Mouse (Mus musculus): ENCODE measurements around the gene Plekhj1. TPM values are rescaled to one million over a fixed set of nuclear protein-coding genes. Genes with fewer than 3 reads are reported as not detected.

Gene Plekhj1
- total and polyA plus RNA-seq, 2 experiments: 16.0 to 42.2 TPM

- no peak overlapping the region for H3K9ac ChIP-seq (ENCODE audit: low read depth, low read length)
Observed at GRCm38 (mm10) chr10:80763502-80763901, 34.9 kb downstream of the Plekhj1 start.

GRCm38 (mm10) chr10:80761821-80762220, 36.6 kb downstream of the Plekhj1 start:
- H3K4me1 ChIP-seq (ENCODE audit: control insufficient read depth, insufficient read depth, low read length): peaks cover 68% of the 10 kb centered on the region
- no peak overlapping the region for H3K4me3 ChIP-seq (ENCODE audit: insufficient read depth, low read depth, low read length)
- no peak overlapping the region for H3K27ac ChIP-seq (replicated peaks; ENCODE audit: insufficient read depth, low read depth, low read length)
- peak; percentile 60 for DNase-seq (ENCODE audit: extremely low read depth, low read depth, low spot score)
- TF ChIP-seq POLR2A (IDR thresholded peaks at IDR 0.05; ENCODE audit: extremely low read depth, insufficient read depth, low read length) (no peak), CTCF (IDR thresholded peaks at IDR 0.05; ENCODE audit: low read depth, low read length) (no peak)
- no peaks in the 10 kb centered on the region for H3K27me3 ChIP-seq (ENCODE audit: control insufficient read depth, insufficient read depth, low read length)
- WGBS: 41% methylated on average over 3 of the region's 3 CpGs
- no peak overlapping the region for H3K9ac ChIP-seq (ENCODE audit: low read depth, low read length)
- peaks cover 60% of the 10 kb centered on the region; the same call in 1 of the 2 replicates for H3K79me2 ChIP-seq (ENCODE audit: control insufficient read depth, insufficient read depth, low read length)
- no peaks in the 10 kb centered on the region for H3K36me3 ChIP-seq (ENCODE audit: control insufficient read depth, insufficient read depth, low read length)

More at GRCm38 (mm10) chr10:80763502-80763901, 34.9 kb downstream of the Plekhj1 start:
- 79% methylated on average over 2 of the region's 2 CpGs for WGBS
- H3K79me2 ChIP-seq (ENCODE audit: control insufficient read depth, insufficient read depth, low read length): peaks cover 51% of the 10 kb centered on the region; the same call in 1 of the 2 replicates
- no peaks in the 10 kb centered on the region for H3K27me3 ChIP-seq (ENCODE audit: control insufficient read depth, insufficient read depth, low read length)
- peaks cover 8% of the 10 kb centered on the region for H3K36me3 ChIP-seq (ENCODE audit: control insufficient read depth, insufficient read depth, low read length)
- no peak overlapping the region for H3K4me3 ChIP-seq (ENCODE audit: insufficient read depth, low read depth, low read length)
- H3K4me1 ChIP-seq (ENCODE audit: control insufficient read depth, insufficient read depth, low read length): peaks cover 60% of the 10 kb centered on the region
- H3K27ac ChIP-seq (replicated peaks; ENCODE audit: insufficient read depth, low read depth, low read length): no peak overlapping the region
- TF ChIP-seq CTCF (IDR thresholded peaks at IDR 0.05; ENCODE audit: low read depth, low read length) (no peak), POLR2A (IDR thresholded peaks at IDR 0.05; ENCODE audit: extremely low read depth, insufficient read depth, low read length) (no peak)
- DNase-seq (ENCODE audit: extremely low read depth, low read depth, low spot score): no peak

GRCm38 (mm10) chr10:80760596-80761524, 37.6 kb downstream of the Plekhj1 start:
- no peak overlapping the region for H3K9ac ChIP-seq (ENCODE audit: low read depth, low read length)
- H3K36me3 ChIP-seq (ENCODE audit: control insufficient read depth, insufficient read depth, low read length): no peaks in the 10 kb centered on the region
- H3K27me3 ChIP-seq (ENCODE audit: control insufficient read depth, insufficient read depth, low read length): no peaks in the 10 kb centered on the region
- 0 out of 2 replicates have a peak overlapping the region, but pooled peaks have one; percentile 4 for H3K27ac ChIP-seq (replicated peaks; ENCODE audit: insufficient read depth, low read depth, low read length)
- peak; percentile 46 for DNase-seq (ENCODE audit: extremely low read depth, low read depth, low spot score)
- TF ChIP-seq CTCF (IDR thresholded peaks at IDR 0.05; ENCODE audit: low read depth, low read length) (no peak), POLR2A (IDR thresholded peaks at IDR 0.05; ENCODE audit: extremely low read depth, insufficient read depth, low read length) (no peak)
- peaks cover 68% of the 10 kb centered on the region; the same call in 1 of the 2 replicates for H3K79me2 ChIP-seq (ENCODE audit: control insufficient read depth, insufficient read depth, low read length)
- no peak overlapping the region for H3K4me3 ChIP-seq (ENCODE audit: insufficient read depth, low read depth, low read length)
- peaks cover 68% of the 10 kb centered on the region for H3K4me1 ChIP-seq (ENCODE audit: control insufficient read depth, insufficient read depth, low read length)
- 42% methylated on average over 4 of the region's 4 CpGs for WGBS

- WGBS: 15% methylated on average over 7 of the region's 7 CpGs
- Histone ChIP-seq H3K27ac (replicated peaks; ENCODE audit: insufficient read depth, low read depth, low read length) (0 out of 2 replicates have a peak overlapping the region, but pooled peaks have one; percentile 0), H3K36me3 (ENCODE audit: control insufficient read depth, insufficient read depth, low read length) (no peaks in the 10 kb centered on the region), H3K4me1 (ENCODE audit: control insufficient read depth, insufficient read depth, low read length) (peaks cover 53% of the 10 kb centered on the region), H3K9ac (ENCODE audit: low read depth, low read length) (peak overlapping the region; percentile 1; the same call in 1 of the 2 replicates), H3K79me2 (ENCODE audit: control insufficient read depth, insufficient read depth, low read length) (peaks cover 66% of the 10 kb centered on the region; the same call in 1 of the 2 replicates), H3K27me3 (ENCODE audit: control insufficient read depth, insufficient read depth, low read length) (no peaks in the 10 kb centered on the region), H3K4me3 (ENCODE audit: insufficient read depth, low read depth, low read length) (no peak overlapping the region)
- peak; percentile 70 for DNase-seq (ENCODE audit: extremely low read depth, low read depth, low spot score)
- TF ChIP-seq CTCF (IDR thresholded peaks at IDR 0.05; ENCODE audit: low read depth, low read length) (no peak), POLR2A (IDR thresholded peaks at IDR 0.05; ENCODE audit: extremely low read depth, insufficient read depth, low read length) (no peak)
Observed at GRCm38 (mm10) chr10:80758651-80759050, 39.8 kb downstream of the Plekhj1 start.

GRCm38 (mm10) chr10:80757717-80758116, 40.7 kb downstream of the Plekhj1 start:
- Histone ChIP-seq H3K27me3 (ENCODE audit: control insufficient read depth, insufficient read depth, low read length) (no peaks in the 10 kb centered on the region), H3K79me2 (ENCODE audit: control insufficient read depth, insufficient read depth, low read length) (peaks cover 57% of the 10 kb centered on the region; the same call in 1 of the 2 replicates), H3K4me1 (ENCODE audit: control insufficient read depth, insufficient read depth, low read length) (peaks cover 49% of the 10 kb centered on the region), H3K36me3 (ENCODE audit: control insufficient read depth, insufficient read depth, low read length) (no peaks in the 10 kb centered on the region), H3K4me3 (ENCODE audit: insufficient read depth, low read depth, low read length) (no peak overlapping the region), H3K9ac (ENCODE audit: low read depth, low read length) (no peak overlapping the region), H3K27ac (replicated peaks; ENCODE audit: insufficient read depth, low read depth, low read length) (peak overlapping the region; percentile 18; the same call in 1 of the 2 replicates)
- no peak for TF ChIP-seq POLR2A (IDR thresholded peaks at IDR 0.05; ENCODE audit: extremely low read depth, insufficient read depth, low read length)
- TF ChIP-seq CTCF (IDR thresholded peaks at IDR 0.05; ENCODE audit: low read depth, low read length): peak; percentile 92
- 8% methylated on average over 5 of the region's 5 CpGs for WGBS
- DNase-seq (ENCODE audit: extremely low read depth, low read depth, low spot score): peak; percentile 96
